24 mouse cellular contexts compared by ENCODE assay signal in genomic region chr19:18582226-18582625, GRCm38 (mm10).
"Had no signal": no experiment of that assay in that cellular context is flagged by ENCODE, and none has a peak within 500 bp of the region (broad histone marks: within the 10 kb centered on the region; RNA-seq: fewer than 3 reads in every experiment).

No protein-coding gene starts in this region.

- H3K27me3 ChIP-seq: heart, embryonic 12.5 days; hindbrain, embryonic 13.5 days; hindbrain, embryonic 15.5 days; intestine, embryonic 15.5 days; kidney, embryonic 15.5 days; limb, embryonic 13.5 days; limb, embryonic 15.5 days; liver, embryonic 13.5 days had no signal

- H3K4me3 ChIP-seq: heart, embryonic 10.5 days; heart, embryonic 12.5 days; hindbrain, embryonic 13.5 days; hindbrain, embryonic 15.5 days; intestine, embryonic 15.5 days; kidney, embryonic 15.5 days; limb, embryonic 13.5 days; limb, embryonic 15.5 days; liver, embryonic 13.5 days had no signal

- H3K4me1 ChIP-seq: heart, embryonic 10.5 days; hindbrain, embryonic 15.5 days; liver, embryonic 13.5 days had no signal

- H3K9ac ChIP-seq: heart, embryonic 12.5 days; hindbrain, embryonic 13.5 days; hindbrain, embryonic 15.5 days; intestine, embryonic 15.5 days; kidney, embryonic 15.5 days; limb, embryonic 13.5 days; limb, embryonic 15.5 days; liver, embryonic 13.5 days had no signal

- H3K36me3 ChIP-seq: hindbrain, embryonic 15.5 days; intestine, embryonic 15.5 days had no signal

- H3K9me3 ChIP-seq: heart, embryonic 10.5 days; heart, embryonic 12.5 days; hindbrain, embryonic 13.5 days; hindbrain, embryonic 15.5 days; intestine, embryonic 15.5 days; kidney, embryonic 15.5 days; limb, embryonic 13.5 days; limb, embryonic 15.5 days; liver, embryonic 13.5 days had no signal

- ATAC-seq: hindbrain, postnatal 0 days; intestine, embryonic 15.5 days had no signal

- H3K27ac ChIP-seq: heart, embryonic 10.5 days; hindbrain, embryonic 13.5 days; hindbrain, embryonic 15.5 days; hindbrain, postnatal 0 days; intestine, embryonic 15.5 days; kidney, embryonic 15.5 days; kidney, postnatal 0 days; limb, embryonic 13.5 days; limb, embryonic 15.5 days; liver, embryonic 13.5 days had no signal

- H3K4me2 ChIP-seq: heart, embryonic 12.5 days; hindbrain, embryonic 13.5 days; hindbrain, embryonic 15.5 days; intestine, embryonic 15.5 days; kidney, embryonic 15.5 days; limb, embryonic 13.5 days; limb, embryonic 15.5 days; liver, embryonic 13.5 days had no signal

- DNase-seq: gastrocnemius, postnatal 14 days; gastrocnemius, postnatal 36 days; heart, adult 18-20 months; heart, postnatal 10 days; heart, postnatal 36 days; kidney, adult 11 months; kidney, adult 2 months; kidney, adult 9 months; kidney, postnatal 14 days; kidney, postnatal 36 days; layer of hippocampus, adult 9-11 months; layer of hippocampus, postnatal 36 days; left cerebral cortex, postnatal 4 days; liver, embryonic 13.5 days had no signal
